Mouse (Mus musculus) lung, postnatal 0 days (tissue): ENCODE results near the gene Pik3r6. TPM values are rescaled to one million over a fixed set of nuclear protein-coding genes. Genes with fewer than 3 reads are reported as not detected.

Source experiments
- ATAC-seq: fragments of 200-750 bp; cut with Nextera tagmentation; 2 replicates; pipeline ENCODE4 v1.8.0; 2017; ENCODE audit warnings: moderate library complexity
- DNase-seq: peaks from one replicate; pipeline ENCODE4 v3.0.0-alpha.2; 2016; ENCODE audit warnings: low spot score
- H3K27ac ChIP-seq: fragments of 300-500 bp; sonication (generic); 2 replicates; pipeline ENCODE4 v1.5.1; 2014; ENCODE audit warnings: antibody characterized with exemption, mild to moderate bottlenecking, low read length, mixed read lengths
- H3K27me3 ChIP-seq: fragments of 300-500 bp; sonication (generic); replicated peaks from 2 replicates; pipeline ENCODE4 v1.6.1; 2014; ENCODE audit warnings: low read length, mixed read lengths; ENCODE audit not compliant: insufficient read depth
- H3K36me3 ChIP-seq: fragments of 300-500 bp; sonication (generic); 2 replicates; pipeline ENCODE4 v1.6.1; 2014; ENCODE audit warnings: low read length, mixed read lengths; ENCODE audit not compliant: insufficient read depth
- H3K4me1 ChIP-seq: fragments of 300-500 bp; sonication (generic); 2 replicates; pipeline ENCODE4 v1.6.1; 2014; ENCODE audit warnings: antibody characterized with exemption, low read depth, low read length, mixed read lengths; ENCODE audit not compliant: insufficient read depth
- H3K4me2 ChIP-seq: fragments of 300-500 bp; sonication (generic); replicated peaks from 2 replicates; pipeline ENCODE4 v1.6.1; 2014; ENCODE audit warnings: low read depth, mild to moderate bottlenecking, low read length, moderate library complexity, mixed read lengths
- H3K4me3 ChIP-seq: fragments of 300-500 bp; sonication (generic); 2 replicates; pipeline ENCODE4 v1.5.1; 2014; ENCODE audit warnings: low read depth, low read length
- H3K9ac ChIP-seq: fragments of 300-500 bp; sonication (generic); replicated peaks from 2 replicates; pipeline ENCODE4 v1.6.1; 2014; ENCODE audit warnings: low read depth, mild to moderate bottlenecking
- H3K9me3 ChIP-seq: fragments of 300-500 bp; sonication (generic); 2 replicates; pipeline ENCODE4 v1.6.1; 2016; ENCODE audit warnings: low read length, mixed read lengths
- CTCF ChIP-seq: IDR thresholded peaks from 2 replicates; pipeline ENCODE4 v1.5.1; 2016; ENCODE audit warnings: antibody characterized with exemption, mild to moderate bottlenecking
- EP300 ChIP-seq: IDR thresholded peaks from 2 replicates; pipeline ENCODE4 v1.6.1; 2016; ENCODE audit warnings: antibody characterized with exemption, mild to moderate bottlenecking, control low read depth
- WGBS: fragments of 180-500 bp; shearing (Covaris S2); extraction: QIAGEN DNeasy Blood & Tissue Kit; methylation state at CpG from one replicate; pipeline ENCODE4 v1.1.7; 2014; 5-methylcytosine and 5-hydroxymethylcytosine counted together
- polyA plus RNA-seq: library from polyadenylated mRNA; unstranded; fragments of >200 nt; fragmentation: Nextera tagmentation; extraction: Ambion mirVana; gene quantifications from 2 replicates; pipeline ENCODE4 v1.2.1, GENCODE M21; 2015

The Pik3r6 gene
- polyA plus RNA-seq, 1 experiment from 2014 or later: 6.8 TPM

- no peak for ATAC-seq
- Histone ChIP-seq H3K36me3 (no peaks in the 10 kb centered on the region), H3K27me3 (no peaks in the 10 kb centered on the region), H3K27ac (no peak overlapping the region), H3K9ac (no peak overlapping the region), H3K4me2 (no peak overlapping the region), H3K4me3 (no peak overlapping the region), H3K9me3 (no peaks in the 10 kb centered on the region), H3K4me1 (no peaks in the 10 kb centered on the region)
- DNase-seq: no peak
- TF ChIP-seq EP300 (no peak), CTCF (no peak)
- 82% methylated on average over 1 of the region's 1 CpGs for WGBS
These were observed 74.3 kb downstream of the Pik3r6 start for GRCm38 (mm10) chr11:68577076-68577475.

DNA sequence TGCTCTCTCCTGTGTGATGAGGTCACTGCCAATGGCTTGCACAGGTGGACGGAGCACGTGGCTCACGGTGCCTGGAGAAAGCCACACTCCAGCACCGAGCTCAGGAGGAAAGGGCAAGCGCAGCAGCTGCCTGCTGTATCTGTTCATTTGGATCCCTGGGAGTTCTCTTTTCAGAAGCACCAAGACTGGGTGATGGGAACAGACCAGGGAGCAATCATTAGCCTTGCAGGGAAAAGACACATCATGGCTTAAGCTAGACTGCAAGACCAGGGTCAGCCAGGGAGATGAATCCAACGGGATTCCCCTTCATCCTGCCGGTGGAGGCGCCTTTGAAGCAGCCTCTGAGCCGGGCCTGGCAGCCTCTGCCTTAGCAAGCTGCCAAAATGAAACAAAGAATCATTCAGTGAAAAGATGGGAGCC, 76.7 kb downstream of the Pik3r6 start:
- ATAC-seq: no peak; the same call in 1 of the 2 replicates
- no peak overlapping the region for H3K9ac ChIP-seq
- H3K4me3 ChIP-seq: no peak overlapping the region
- H3K9me3 ChIP-seq: no peaks in the 10 kb centered on the region
- no peak overlapping the region for H3K27ac ChIP-seq
- no peaks in the 10 kb centered on the region for H3K36me3 ChIP-seq
- peak; percentile 28 for DNase-seq
- H3K27me3 ChIP-seq: no peaks in the 10 kb centered on the region
- H3K4me1 ChIP-seq: no peaks in the 10 kb centered on the region
- 28% methylated on average over 9 of the region's 9 CpGs for WGBS
- TF ChIP-seq CTCF (no peak), EP300 (no peak)
- no peak overlapping the region for H3K4me2 ChIP-seq

DNA sequence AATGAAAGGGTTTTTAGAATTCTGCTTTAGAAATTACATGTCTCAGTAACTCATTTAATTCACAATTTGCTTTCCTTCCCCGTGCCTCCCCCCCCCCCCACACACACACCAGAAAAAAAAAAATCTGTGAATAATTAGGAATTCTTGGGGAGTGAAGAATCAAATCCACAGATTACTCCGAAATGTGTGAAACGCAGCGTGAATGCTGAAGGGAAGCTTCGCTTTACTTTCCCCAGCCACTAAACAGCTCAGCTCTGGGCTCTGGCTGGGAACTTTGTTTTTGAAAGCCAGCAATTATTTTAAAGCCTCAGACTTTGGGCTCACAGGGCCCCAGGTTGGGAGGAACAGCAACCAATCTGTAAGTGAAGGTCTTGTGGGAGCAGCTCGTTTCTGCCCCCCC, 77.7 kb downstream of the Pik3r6 start:
- no peak for ATAC-seq
- no peaks in the 10 kb centered on the region for H3K9me3 ChIP-seq
- no peak for DNase-seq
- no peak overlapping the region for H3K9ac ChIP-seq
- no peaks in the 10 kb centered on the region for H3K27me3 ChIP-seq
- WGBS: 78% methylated on average over 6 of the region's 6 CpGs
- H3K4me3 ChIP-seq: no peak overlapping the region
- no peak overlapping the region for H3K27ac ChIP-seq
- no peaks in the 10 kb centered on the region for H3K4me1 ChIP-seq
- H3K36me3 ChIP-seq: no peaks in the 10 kb centered on the region
- H3K4me2 ChIP-seq: no peak overlapping the region
- TF ChIP-seq EP300 (no peak), CTCF (no peak)

GRCm38 (mm10) chr11:68583225-68583624, 80.4 kb downstream of the Pik3r6 start:
- Histone ChIP-seq H3K4me3 (no peak overlapping the region), H3K4me2 (no peak overlapping the region), H3K9ac (no peak overlapping the region), H3K4me1 (no peaks in the 10 kb centered on the region), H3K9me3 (no peaks in the 10 kb centered on the region), H3K27me3 (no peaks in the 10 kb centered on the region), H3K36me3 (no peaks in the 10 kb centered on the region), H3K27ac (no peak overlapping the region)
- ATAC-seq (no peak), DNase-seq (peak; percentile 70)
- 63% methylated on average over 13 of the region's 13 CpGs for whole genome bisulfite sequencing
- no peak for TF ChIP-seq CTCF

DNA sequence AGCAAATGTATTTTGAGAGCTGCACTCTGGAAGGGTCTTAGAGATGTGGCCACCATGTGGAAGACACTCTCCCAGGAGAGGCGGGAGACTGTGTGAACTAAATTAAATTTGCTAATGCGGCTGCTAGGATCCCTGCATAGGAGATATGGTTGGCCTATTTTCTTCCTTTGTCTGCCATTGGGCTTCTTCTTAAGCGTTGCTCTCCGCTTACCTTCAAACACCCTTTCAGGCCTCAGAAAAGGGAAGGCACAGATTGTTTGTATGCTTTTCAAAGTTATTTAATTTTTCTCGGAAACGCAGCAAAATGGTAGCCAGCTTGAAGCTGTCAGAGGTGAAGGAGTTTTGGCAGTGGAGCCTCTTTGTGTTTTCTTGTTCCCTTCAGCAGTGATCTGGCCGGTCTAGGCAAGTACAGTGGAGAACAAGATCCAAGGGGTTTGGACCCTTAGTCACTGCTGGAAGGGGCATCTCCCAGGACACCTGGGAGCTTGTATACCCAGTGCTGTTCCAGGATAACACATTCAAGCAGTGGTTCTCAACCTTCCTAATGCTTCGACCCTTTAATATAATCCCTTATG, 81.2 kb downstream of the Pik3r6 start:
- no peaks in the 10 kb centered on the region for H3K27me3 ChIP-seq
- H3K9me3 ChIP-seq: no peaks in the 10 kb centered on the region
- no peaks in the 10 kb centered on the region for H3K36me3 ChIP-seq
- H3K4me2 ChIP-seq: no peak overlapping the region
- no peak overlapping the region for H3K4me3 ChIP-seq
- TF ChIP-seq CTCF (no peak), EP300 (no peak)
- ATAC-seq (no peak), DNase-seq (no peak)
- H3K9ac ChIP-seq: no peak overlapping the region
- H3K27ac ChIP-seq: no peak overlapping the region
- WGBS: 67% methylated on average over 8 of the region's 8 CpGs
- H3K4me1 ChIP-seq: no peaks in the 10 kb centered on the region

- peak; percentile 40 for DNase-seq
These were observed 83.1 kb downstream of the Pik3r6 start for GRCm38 (mm10) chr11:68585890-68586289.

DNA sequence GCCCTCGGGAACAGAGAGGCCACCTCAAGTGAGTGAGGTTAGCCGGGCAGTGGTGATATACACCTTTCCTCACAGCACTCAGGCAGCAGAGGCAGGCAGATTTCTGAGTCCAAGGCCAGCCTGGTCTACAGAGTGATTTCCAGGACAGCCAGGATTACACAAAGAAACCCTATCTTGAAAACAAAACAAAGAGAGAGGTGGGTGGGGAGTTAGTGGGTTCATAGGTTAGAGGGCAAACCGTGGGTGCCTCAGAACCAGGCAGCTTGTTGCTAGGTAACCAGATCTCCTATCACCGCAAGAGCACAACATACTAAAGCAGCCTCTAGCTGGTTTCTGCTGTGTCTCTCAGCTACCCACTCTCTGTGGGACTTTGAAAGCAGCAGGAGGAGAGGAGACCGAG, 83.9 kb downstream of the Pik3r6 start, which contains the start of gene Ccdc42:
Ccdc42 (plus strand) TSS at position 301 of the 400 bp plus-strand sequence.
- ATAC-seq: no peak
- TF ChIP-seq CTCF: no peak
- TF ChIP-seq EP300: no peak
- 69% methylated on average over 5 of the region's 5 CpGs for WGBS

More at GRCm38 (mm10) chr11:68585890-68586289, 83.1 kb downstream of the Pik3r6 start:
- H3K9me3 ChIP-seq: no peaks in the 10 kb centered on the region
- H3K27me3 ChIP-seq: no peaks in the 10 kb centered on the region
- H3K4me1 ChIP-seq: no peaks in the 10 kb centered on the region
- 19% methylated on average over 3 of the region's 3 CpGs for WGBS
- ATAC-seq: 0 out of 2 replicates have a peak, but pooled peaks have one; percentile 18
- TF ChIP-seq CTCF (peak; percentile 62), EP300 (no peak)
- no peaks in the 10 kb centered on the region for H3K36me3 ChIP-seq
- no peak overlapping the region for H3K27ac ChIP-seq
- H3K9ac ChIP-seq: no peak overlapping the region
- H3K4me2 ChIP-seq: no peak overlapping the region
- no peak overlapping the region for H3K4me3 ChIP-seq

More for the DNA sequence above, 83.9 kb downstream of the Pik3r6 start, which contains the start of gene Ccdc42:
- Histone ChIP-seq H3K4me3 (no peak within 1 kb of the TSS), H3K9ac (no peak within 1 kb of the TSS), H3K4me1 (no peaks in the 10 kb centered on the region), H3K9me3 (no peaks in the 10 kb centered on the region), H3K27ac (no peak within 1 kb of the TSS), H3K4me2 (no peak within 1 kb of the TSS), H3K27me3 (no peaks in the 10 kb centered on the region), H3K36me3 (no peaks in the 10 kb centered on the region)
- no peak for DNase-seq
